Mouse (Mus musculus): Measurements from ENCODE around the gene Tmed10. TPM values are rescaled to one million over a fixed set of nuclear protein-coding genes. Genes with fewer than 3 reads are reported as not detected.

Tmed10 gene
- polyA plus RNA-seq, 1 experiment from 2014 or later = 212 TPM

- peak; percentile 71 for ATAC-seq
- Histone ChIP-seq H3K4me3 (ENCODE audit: low read depth, low read length) (no peak overlapping the region), H3K4me2 (ENCODE audit: low read length) (no peak overlapping the region), H3K9me3 (replicated peaks; ENCODE audit: control insufficient read depth, low read length) (no peaks in the 10 kb centered on the region), H3K36me3 (ENCODE audit: control insufficient read depth, insufficient read depth, low read length) (peaks cover 97% of the 10 kb centered on the region), H3K27ac (ENCODE audit: low read depth, low read length) (no peak overlapping the region), H3K4me1 (ENCODE audit: control insufficient read depth, insufficient read depth, low read length) (no peaks in the 10 kb centered on the region), H3K9ac (ENCODE audit: low read length) (no peak overlapping the region), H3K27me3 (replicated peaks; ENCODE audit: control insufficient read depth, insufficient read depth, low read length) (no peaks in the 10 kb centered on the region)
- WGBS = 49% methylated on average over 16 of the region's 16 CpGs
- DNase-seq (ENCODE audit: low spot score) = peak; percentile 93
Measured at GRCm38 (mm10) chr12:85305247-85305892, 69.3 kb downstream of the Tmed10 start.

- Histone ChIP-seq H3K4me3 (ENCODE audit: low read depth, low read length) (no peak overlapping the region), H3K4me2 (ENCODE audit: low read length) (no peak overlapping the region), H3K4me1 (ENCODE audit: control insufficient read depth, insufficient read depth, low read length) (no peaks in the 10 kb centered on the region), H3K9ac (ENCODE audit: low read length) (no peak overlapping the region), H3K27ac (ENCODE audit: low read depth, low read length) (no peak overlapping the region), H3K36me3 (ENCODE audit: control insufficient read depth, insufficient read depth, low read length) (peaks cover 96% of the 10 kb centered on the region), H3K9me3 (replicated peaks; ENCODE audit: control insufficient read depth, low read length) (no peaks in the 10 kb centered on the region), H3K27me3 (replicated peaks; ENCODE audit: control insufficient read depth, insufficient read depth, low read length) (no peaks in the 10 kb centered on the region)
- DNase-seq (ENCODE audit: low spot score) (no peak), ATAC-seq (no peak)
- WGBS = 78% methylated on average over 4 of the region's 4 CpGs
Measured at GRCm38 (mm10) chr12:85304725-85305124, 69.9 kb downstream of the Tmed10 start.

- Histone ChIP-seq H3K36me3 (ENCODE audit: control insufficient read depth, insufficient read depth, low read length) (peaks cover 89% of the 10 kb centered on the region), H3K27ac (ENCODE audit: low read depth, low read length) (no peak overlapping the region), H3K9ac (ENCODE audit: low read length) (no peak overlapping the region), H3K4me2 (ENCODE audit: low read length) (no peak overlapping the region), H3K9me3 (replicated peaks; ENCODE audit: control insufficient read depth, low read length) (no peaks in the 10 kb centered on the region), H3K4me1 (ENCODE audit: control insufficient read depth, insufficient read depth, low read length) (no peaks in the 10 kb centered on the region), H3K4me3 (ENCODE audit: low read depth, low read length) (no peak overlapping the region), H3K27me3 (replicated peaks; ENCODE audit: control insufficient read depth, insufficient read depth, low read length) (no peaks in the 10 kb centered on the region)
- DNase-seq (ENCODE audit: low spot score) (no peak), ATAC-seq (no peak)
- WGBS = 87% methylated on average over 2 of the region's 2 CpGs
Measured at GRCm38 (mm10) chr12:85303256-85303655, 71.4 kb downstream of the Tmed10 start.

GRCm38 (mm10) chr12:85298835-85299180, 75.8 kb downstream of the Tmed10 start:
- Histone ChIP-seq H3K4me3 (ENCODE audit: low read depth, low read length) (no peak overlapping the region), H3K9me3 (replicated peaks; ENCODE audit: control insufficient read depth, low read length) (peaks cover 5% of the 10 kb centered on the region; the same call in 1 of the 2 replicates), H3K4me2 (ENCODE audit: low read length) (no peak overlapping the region), H3K27ac (ENCODE audit: low read depth, low read length) (no peak overlapping the region), H3K9ac (ENCODE audit: low read length) (no peak overlapping the region), H3K4me1 (ENCODE audit: control insufficient read depth, insufficient read depth, low read length) (no peaks in the 10 kb centered on the region), H3K36me3 (ENCODE audit: control insufficient read depth, insufficient read depth, low read length) (peaks cover 46% of the 10 kb centered on the region), H3K27me3 (replicated peaks; ENCODE audit: control insufficient read depth, insufficient read depth, low read length) (no peaks in the 10 kb centered on the region)
- 100% methylated on average over 1 of the region's 1 CpGs for WGBS
- ATAC-seq (no peak), DNase-seq (ENCODE audit: low spot score) (no peak)

- Histone ChIP-seq H3K27ac (ENCODE audit: low read depth, low read length) (no peak overlapping the region), H3K4me2 (ENCODE audit: low read length) (no peak overlapping the region), H3K36me3 (ENCODE audit: control insufficient read depth, insufficient read depth, low read length) (peaks cover 41% of the 10 kb centered on the region), H3K27me3 (replicated peaks; ENCODE audit: control insufficient read depth, insufficient read depth, low read length) (no peaks in the 10 kb centered on the region), H3K9ac (ENCODE audit: low read length) (no peak overlapping the region), H3K4me1 (ENCODE audit: control insufficient read depth, insufficient read depth, low read length) (no peaks in the 10 kb centered on the region), H3K9me3 (replicated peaks; ENCODE audit: control insufficient read depth, low read length) (peaks cover 5% of the 10 kb centered on the region; the same call in 1 of the 2 replicates), H3K4me3 (ENCODE audit: low read depth, low read length) (no peak overlapping the region)
- WGBS = 89% methylated on average over 11 of the region's 11 CpGs
- DNase-seq (ENCODE audit: low spot score) (no peak), ATAC-seq (no peak)
Measured at GRCm38 (mm10) chr12:85298127-85298834, 76.4 kb downstream of the Tmed10 start.

GRCm38 (mm10) chr12:85297345-85297997, 77.2 kb downstream of the Tmed10 start:
- Histone ChIP-seq H3K27me3 (replicated peaks; ENCODE audit: control insufficient read depth, insufficient read depth, low read length) (no peaks in the 10 kb centered on the region), H3K4me2 (ENCODE audit: low read length) (no peak overlapping the region), H3K9me3 (replicated peaks; ENCODE audit: control insufficient read depth, low read length) (peaks cover 5% of the 10 kb centered on the region; the same call in 1 of the 2 replicates), H3K4me3 (ENCODE audit: low read depth, low read length) (no peak overlapping the region), H3K9ac (ENCODE audit: low read length) (no peak overlapping the region), H3K36me3 (ENCODE audit: control insufficient read depth, insufficient read depth, low read length) (peaks cover 34% of the 10 kb centered on the region), H3K27ac (ENCODE audit: low read depth, low read length) (no peak overlapping the region), H3K4me1 (ENCODE audit: control insufficient read depth, insufficient read depth, low read length) (no peaks in the 10 kb centered on the region)
- 82% methylated on average over 10 of the region's 10 CpGs for WGBS
- no peak for ATAC-seq
- no peak for DNase-seq (ENCODE audit: low spot score)

GRCm38 (mm10) chr12:85296915-85297314, 77.7 kb downstream of the Tmed10 start:
- Histone ChIP-seq H3K36me3 (ENCODE audit: control insufficient read depth, insufficient read depth, low read length) (peaks cover 29% of the 10 kb centered on the region), H3K27ac (ENCODE audit: low read depth, low read length) (no peak overlapping the region), H3K4me2 (ENCODE audit: low read length) (no peak overlapping the region), H3K9ac (ENCODE audit: low read length) (no peak overlapping the region), H3K27me3 (replicated peaks; ENCODE audit: control insufficient read depth, insufficient read depth, low read length) (no peaks in the 10 kb centered on the region), H3K9me3 (replicated peaks; ENCODE audit: control insufficient read depth, low read length) (peaks cover 5% of the 10 kb centered on the region; the same call in 1 of the 2 replicates), H3K4me1 (ENCODE audit: control insufficient read depth, insufficient read depth, low read length) (no peaks in the 10 kb centered on the region), H3K4me3 (ENCODE audit: low read depth, low read length) (no peak overlapping the region)
- 74% methylated on average over 5 of the region's 5 CpGs for WGBS
- ATAC-seq (no peak), DNase-seq (ENCODE audit: low spot score) (no peak)

GRCm38 (mm10) chr12:85295506-85295905, 79.1 kb downstream of the Tmed10 start:
- Histone ChIP-seq H3K36me3 (ENCODE audit: control insufficient read depth, insufficient read depth, low read length) (peaks cover 15% of the 10 kb centered on the region), H3K9me3 (replicated peaks; ENCODE audit: control insufficient read depth, low read length) (peaks cover 5% of the 10 kb centered on the region; the same call in 1 of the 2 replicates), H3K4me1 (ENCODE audit: control insufficient read depth, insufficient read depth, low read length) (no peaks in the 10 kb centered on the region), H3K27ac (ENCODE audit: low read depth, low read length) (no peak overlapping the region), H3K4me2 (ENCODE audit: low read length) (no peak overlapping the region), H3K27me3 (replicated peaks; ENCODE audit: control insufficient read depth, insufficient read depth, low read length) (no peaks in the 10 kb centered on the region), H3K4me3 (ENCODE audit: low read depth, low read length) (no peak overlapping the region), H3K9ac (ENCODE audit: low read length) (no peak overlapping the region)
- 97% methylated on average over 2 of the region's 2 CpGs for WGBS
- ATAC-seq (no peak), DNase-seq (ENCODE audit: low spot score) (no peak)

- Histone ChIP-seq H3K27ac (ENCODE audit: low read depth, low read length) (no peak overlapping the region), H3K4me1 (ENCODE audit: control insufficient read depth, insufficient read depth, low read length) (peaks cover 3% of the 10 kb centered on the region; the same call in 1 of the 2 replicates), H3K9me3 (replicated peaks; ENCODE audit: control insufficient read depth, low read length) (peaks cover 5% of the 10 kb centered on the region; the same call in 1 of the 2 replicates), H3K36me3 (ENCODE audit: control insufficient read depth, insufficient read depth, low read length) (no peaks in the 10 kb centered on the region), H3K9ac (ENCODE audit: low read length) (no peak overlapping the region), H3K27me3 (replicated peaks; ENCODE audit: control insufficient read depth, insufficient read depth, low read length) (no peaks in the 10 kb centered on the region), H3K4me3 (ENCODE audit: low read depth, low read length) (no peak overlapping the region), H3K4me2 (ENCODE audit: low read length) (no peak overlapping the region)
- no peak for ATAC-seq
- no peak for DNase-seq (ENCODE audit: low spot score)
Measured at GRCm38 (mm10) chr12:85292906-85293305, 81.7 kb downstream of the Tmed10 start.
